In the genomic region with DNA sequence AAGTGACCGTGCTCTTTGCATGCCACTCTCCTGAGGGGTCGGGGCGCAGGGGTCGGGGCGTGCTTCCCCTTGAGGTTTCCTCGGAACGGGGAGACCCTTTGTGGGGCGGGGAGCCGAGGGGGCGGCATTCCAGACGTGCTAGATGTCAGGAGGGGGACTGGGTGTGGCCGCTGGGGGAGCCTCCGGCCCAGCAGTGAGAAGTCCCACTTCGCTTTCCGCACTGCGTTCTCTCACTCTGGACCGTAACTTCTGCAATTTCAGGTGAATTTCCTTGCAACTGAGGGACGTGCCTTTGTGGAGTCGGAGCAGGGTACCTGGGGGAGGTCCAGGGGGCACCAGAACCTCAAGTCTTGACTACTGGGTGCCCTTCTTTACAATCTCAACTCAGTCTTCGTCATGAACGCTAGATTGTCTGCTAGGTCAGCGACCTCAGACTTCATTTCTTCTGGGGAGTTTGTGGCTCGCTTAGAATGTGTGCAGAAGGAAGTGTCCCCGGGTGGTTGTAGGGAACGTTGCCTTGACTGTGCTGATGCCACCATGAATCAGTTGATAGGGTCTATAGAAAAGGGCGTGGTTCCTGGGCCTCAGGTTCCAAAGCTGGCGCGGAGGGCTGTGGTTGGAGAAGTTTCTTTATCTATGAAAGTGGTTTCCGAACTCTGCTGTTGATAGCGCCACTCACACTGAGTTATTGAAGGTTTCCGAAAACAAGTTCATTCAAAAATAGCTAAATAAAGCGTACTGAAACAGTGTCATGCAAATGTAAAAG, we compare ENCODE assay signal across 8 mouse cellular contexts. TPM values are rescaled to one million over a fixed set of nuclear protein-coding genes. Genes with fewer than 3 reads are reported as not detected.
DNase-seq lines count a peak whose midpoint lies in the region; ATAC-seq and TF ChIP-seq lines count a peak whose summit lies in the region.

No protein-coding gene starts in this region.

- peaks cover 46% of the 10 kb centered on the region for H3K27me3 ChIP-seq in embryonic facial prominence, embryonic 10.5 days (replicated peaks; ENCODE audit: low read depth, poor library complexity, severe bottlenecking)
- H3K27me3 ChIP-seq in hindbrain, embryonic 12.5 days = peaks cover 31% of the 10 kb centered on the region
- no peaks in the 10 kb centered on the region for H3K27me3 ChIP-seq in lung, embryonic 14.5 days (ENCODE audit: insufficient read depth, low read length)
- peaks cover 23% of the 10 kb centered on the region for H3K27me3 ChIP-seq in neural tube, embryonic 15.5 days (replicated peaks)

- ATAC-seq in hindbrain, embryonic 12.5 days (ENCODE audit: low FRiP score) = no peak; the same call in 1 of the 2 replicates
- ATAC-seq in lung, embryonic 14.5 days (ENCODE audit: insufficient read depth) = peak; percentile 52
- ATAC-seq in neural tube, embryonic 15.5 days (ENCODE audit: low FRiP score) = peak; percentile 39; the same call in 1 of the 2 replicates

- peaks cover 67% of the 10 kb centered on the region for H3K4me1 ChIP-seq in embryonic facial prominence, embryonic 10.5 days
- peaks cover 39% of the 10 kb centered on the region for H3K4me1 ChIP-seq in hindbrain, embryonic 12.5 days
- H3K4me1 ChIP-seq in lung, embryonic 14.5 days (ENCODE audit: insufficient read depth) = peaks cover 46% of the 10 kb centered on the region
- H3K4me1 ChIP-seq in neural tube, embryonic 15.5 days = peaks cover 47% of the 10 kb centered on the region

- no peak; the same call in none of the 2 replicates for TF ChIP-seq CTCF in lung, embryonic 14.5 days (IDR thresholded peaks at IDR 0.05; ENCODE audit: low read depth)

- no peaks in the 10 kb centered on the region for H3K36me3 ChIP-seq in embryonic facial prominence, embryonic 10.5 days (replicated peaks)
- H3K36me3 ChIP-seq in hindbrain, embryonic 12.5 days = no peaks in the 10 kb centered on the region
- no peaks in the 10 kb centered on the region; the same call in 1 of the 2 replicates for H3K36me3 ChIP-seq in lung, embryonic 14.5 days (ENCODE audit: insufficient read depth)
- H3K36me3 ChIP-seq in neural tube, embryonic 15.5 days = no peaks in the 10 kb centered on the region

- H3K4me2 ChIP-seq in hindbrain, embryonic 12.5 days (replicated peaks) = peak overlapping the region; percentile 74
- H3K4me2 ChIP-seq in lung, embryonic 14.5 days = peak overlapping the region; percentile 71
- H3K4me2 ChIP-seq in neural tube, embryonic 15.5 days = peak overlapping the region; percentile 65

- peak overlapping the region; percentile 86 for H3K27ac ChIP-seq in embryonic facial prominence, embryonic 10.5 days (replicated peaks)
- peak overlapping the region; percentile 72 for H3K27ac ChIP-seq in hindbrain, embryonic 12.5 days
- peak overlapping the region; percentile 97 for H3K27ac ChIP-seq in lung, embryonic 14.5 days (ENCODE audit: low read depth)
- peak overlapping the region; percentile 81 for H3K27ac ChIP-seq in neural tube, embryonic 15.5 days (replicated peaks)

- DNase-seq in urinary bladder, postnatal 14 days (ENCODE audit: low spot score) = peak; percentile 39
- no peak for DNase-seq in urinary bladder, postnatal 10 days (ENCODE audit: low spot score)
- DNase-seq in embryonic facial prominence, embryonic 10.5 days (ENCODE audit: low spot score) = peak; percentile 51
- DNase-seq in lung, embryonic 14.5 days = peak; percentile 67
- no peak for DNase-seq in urinary bladder, postnatal 25 days (ENCODE audit: low spot score)
- DNase-seq in layer of hippocampus, adult 9-10 months (ENCODE audit: low spot score) = no peak

- H3K9ac ChIP-seq in hindbrain, embryonic 12.5 days = peak overlapping the region; percentile 65
- peak overlapping the region; percentile 90 for H3K9ac ChIP-seq in lung, embryonic 14.5 days
- H3K9ac ChIP-seq in neural tube, embryonic 15.5 days (replicated peaks) = peak overlapping the region; percentile 55

- WGBS in embryonic facial prominence, embryonic 10.5 days = 7% methylated on average over 32 of the region's 32 CpGs
- WGBS in hindbrain, embryonic 12.5 days = 7% methylated on average over 32 of the region's 32 CpGs
- 7% methylated on average over 32 of the region's 32 CpGs for WGBS in lung, embryonic 14.5 days
- 7% methylated on average over 31 of the region's 32 CpGs for WGBS in neural tube, embryonic 15.5 days

- no peaks in the 10 kb centered on the region for H3K9me3 ChIP-seq in embryonic facial prominence, embryonic 10.5 days
- no peaks in the 10 kb centered on the region for H3K9me3 ChIP-seq in hindbrain, embryonic 12.5 days (replicated peaks)
- no peaks in the 10 kb centered on the region for H3K9me3 ChIP-seq in lung, embryonic 14.5 days (ENCODE audit: low read depth, low read length)
- H3K9me3 ChIP-seq in neural tube, embryonic 15.5 days (replicated peaks) = no peaks in the 10 kb centered on the region

- peak overlapping the region; percentile 64 for H3K4me3 ChIP-seq in embryonic facial prominence, embryonic 10.5 days
- H3K4me3 ChIP-seq in hindbrain, embryonic 12.5 days = peak overlapping the region; percentile 48
- H3K4me3 ChIP-seq in lung, embryonic 14.5 days (ENCODE audit: low read depth, low read length) = peak overlapping the region; percentile 65
- peak overlapping the region; percentile 46 for H3K4me3 ChIP-seq in neural tube, embryonic 15.5 days (replicated peaks)

RNA-seq across cellular contexts. Expression of a gene that starts 0.7 kb away (rescaled TPM):
- polyA plus RNA-seq in embryonic facial prominence, embryonic 10.5 days (2016; fragmentation: Nextera tagmentation; extraction: Ambion mirVana) = 112 and 145 TPM in 2 replicates
- 317 and 331 TPM in 2 replicates for polyA plus RNA-seq in hindbrain, embryonic 12.5 days (2016; fragmentation: Nextera tagmentation; extraction: Ambion mirVana)
- polyA plus RNA-seq in lung, embryonic 14.5 days (2014; fragmentation: Nextera tagmentation; extraction: Ambion mirVana) = 474 and 484 TPM in 2 replicates
- polyA plus RNA-seq in neural tube, embryonic 15.5 days (2015; fragmentation: Nextera tagmentation; extraction: Ambion mirVana) = 251 and 335 TPM in 2 replicates

RNA-seq across cellular contexts. Expression of a gene that starts 56.4 kb away (rescaled TPM):
- 22.5 and 23.0 TPM in 2 replicates for polyA plus RNA-seq in embryonic facial prominence, embryonic 10.5 days (2016; fragmentation: Nextera tagmentation; extraction: Ambion mirVana)
- 20.5 and 20.9 TPM in 2 replicates for polyA plus RNA-seq in hindbrain, embryonic 12.5 days (2016; fragmentation: Nextera tagmentation; extraction: Ambion mirVana)
- 24.0 and 25.0 TPM in 2 replicates for polyA plus RNA-seq in lung, embryonic 14.5 days (2014; fragmentation: Nextera tagmentation; extraction: Ambion mirVana)
- 10.1 and 11.0 TPM in 2 replicates for polyA plus RNA-seq in neural tube, embryonic 15.5 days (2015; fragmentation: Nextera tagmentation; extraction: Ambion mirVana)

Comparison
In these comparisons a context has a peak if more than half of its experiments do, and no peak if none do; other contexts are left out.
1. DNase-seq: peak in urinary bladder, postnatal 14 days (single experiment), embryonic facial prominence, embryonic 10.5 days (single experiment) and lung, embryonic 14.5 days (single experiment); none in urinary bladder, postnatal 10 days (single experiment), urinary bladder, postnatal 25 days (single experiment) and layer of hippocampus, adult 9-10 months (single experiment).
2. Peak in every context shown above with its lines, with median percentiles within 50 percentile points of each other: H3K27ac ChIP-seq, H3K4me3 ChIP-seq, H3K4me2 ChIP-seq and H3K9ac ChIP-seq.